Mouse (Mus musculus) lung, postnatal 36 days (tissue): Measurements from ENCODE around the gene Otof.

Experiments
- DNase-seq: peaks from one replicate; pipeline ENCODE4 v3.0.0; 2022; ENCODE audit warnings: mixed read lengths

Otof gene

GRCm38 (mm10) chr5:30461821-30462220 lies at the start of gene Otof:
TSS of gene Otof (minus strand) at chr5:30461932.
- no peak for DNase-seq

DNA sequence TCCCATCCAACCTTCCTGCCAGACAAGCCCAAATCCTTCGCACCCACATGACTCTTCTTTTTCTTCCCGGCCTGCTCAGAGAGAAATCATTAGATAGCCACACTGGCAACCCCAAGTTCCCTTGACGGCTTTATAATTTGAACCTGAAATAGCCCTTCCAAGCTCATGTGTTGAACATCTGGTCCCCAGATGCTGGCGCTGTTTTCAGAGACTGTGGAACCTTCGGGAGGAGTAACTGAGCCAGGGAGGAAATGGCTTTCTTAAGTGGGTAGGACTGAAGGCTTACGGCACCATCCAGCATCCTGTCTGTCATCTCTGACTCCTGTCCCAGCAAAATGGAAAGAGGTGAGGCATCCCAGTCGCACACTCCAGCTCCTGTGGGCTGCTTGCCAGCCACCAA lies 35.6 kb upstream of the Otof start:
- DNase-seq: no peak

GRCm38 (mm10) chr5:30496821-30497220 lies 35.1 kb upstream of the Otof start:
- no peak for DNase-seq

DNA sequence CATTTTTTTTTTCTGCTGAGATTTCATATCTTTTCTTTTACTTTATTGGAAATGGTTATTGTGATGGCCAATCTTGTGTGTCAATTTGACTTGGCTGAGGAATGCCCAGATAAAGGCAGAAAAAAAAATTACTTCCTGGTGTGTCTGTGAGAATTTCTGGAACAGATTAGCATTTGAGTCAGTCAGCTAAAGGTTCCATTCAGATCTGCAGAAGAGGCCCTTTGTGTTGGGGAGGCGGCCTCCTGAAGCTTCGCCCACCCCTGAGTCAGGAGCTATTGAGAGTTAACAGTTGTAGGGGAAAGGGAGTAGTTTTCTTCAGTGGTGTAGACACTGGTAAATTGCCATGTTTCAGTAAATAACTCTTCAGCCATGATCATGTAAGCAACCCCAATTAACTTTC lies 33.6 kb upstream of the Otof start:
- no peak for DNase-seq

- DNase-seq: no peak
Measured at GRCm38 (mm10) chr5:30494606-30495005, 32.9 kb upstream of the Otof start.

DNA sequence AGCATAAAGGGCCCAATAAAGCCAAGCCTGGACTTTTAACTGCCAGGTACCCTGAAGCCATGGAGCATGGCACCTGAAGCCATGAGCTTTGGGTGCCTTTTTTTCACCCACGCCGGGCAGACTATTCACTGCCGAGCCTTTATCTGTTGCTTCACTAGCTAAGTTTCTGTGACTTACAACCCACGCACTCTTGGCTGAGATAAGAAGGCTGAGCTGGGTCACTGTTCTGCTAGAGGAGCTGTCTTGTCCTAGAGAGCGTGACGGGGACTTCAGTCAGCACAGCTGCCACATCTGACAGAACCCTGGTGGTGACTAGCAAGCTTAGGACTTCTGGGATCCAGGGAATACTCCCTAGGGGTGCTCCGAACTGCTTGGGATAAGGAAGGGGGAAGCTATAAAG lies 32.0 kb upstream of the Otof start:
- DNase-seq: no peak

DNA sequence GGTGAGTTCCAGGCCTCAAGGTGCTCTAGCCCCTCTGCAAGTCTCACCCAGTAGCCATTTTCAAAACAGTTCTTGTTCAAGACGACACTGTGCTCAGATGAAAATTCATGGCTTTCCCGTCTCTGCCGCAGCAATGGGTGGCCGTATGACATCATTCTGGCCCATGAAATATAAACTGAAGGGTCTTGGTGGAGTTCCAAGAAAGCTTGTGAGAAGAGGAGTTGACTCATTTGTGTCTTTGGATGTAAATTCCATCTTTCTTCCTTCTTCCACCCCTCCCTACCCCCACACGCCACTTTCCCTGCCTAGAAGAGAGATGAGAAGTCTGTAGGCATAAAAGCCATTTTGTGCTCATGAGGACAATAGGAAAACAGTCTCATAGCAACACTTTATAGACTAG lies 29.1 kb upstream of the Otof start:
- no peak for DNase-seq

- DNase-seq: no peak
Measured at GRCm38 (mm10) chr5:30490215-30490614, 28.5 kb upstream of the Otof start.

DNA sequence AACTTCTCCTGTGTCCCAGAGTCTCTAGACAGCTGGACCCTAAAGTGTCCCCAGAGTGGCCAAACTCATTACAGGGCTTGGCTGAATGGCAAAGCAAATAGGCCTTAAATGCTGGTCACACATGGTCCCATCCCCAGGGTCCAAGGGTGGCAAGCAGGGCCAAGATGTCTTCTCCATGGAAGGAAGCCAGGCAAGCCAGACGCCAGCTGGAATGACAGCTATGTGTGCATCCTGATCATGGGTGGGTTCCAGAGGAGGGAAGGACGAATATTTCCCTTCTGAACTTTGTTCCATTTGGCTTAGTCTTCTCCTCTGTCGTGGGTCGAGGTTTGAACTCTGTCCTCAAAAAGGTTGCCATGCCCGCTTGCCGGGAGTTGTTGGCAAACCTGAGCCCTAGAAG lies 23.4 kb upstream of the Otof start:
- DNase-seq: no peak

- no peak for DNase-seq
Measured at GRCm38 (mm10) chr5:30484591-30484990, 22.9 kb upstream of the Otof start.

GRCm38 (mm10) chr5:30483533-30483932 lies 21.8 kb upstream of the Otof start:
- DNase-seq: no peak

GRCm38 (mm10) chr5:30482319-30482718 lies 20.6 kb upstream of the Otof start:
- peak; percentile 81 for DNase-seq

DNA sequence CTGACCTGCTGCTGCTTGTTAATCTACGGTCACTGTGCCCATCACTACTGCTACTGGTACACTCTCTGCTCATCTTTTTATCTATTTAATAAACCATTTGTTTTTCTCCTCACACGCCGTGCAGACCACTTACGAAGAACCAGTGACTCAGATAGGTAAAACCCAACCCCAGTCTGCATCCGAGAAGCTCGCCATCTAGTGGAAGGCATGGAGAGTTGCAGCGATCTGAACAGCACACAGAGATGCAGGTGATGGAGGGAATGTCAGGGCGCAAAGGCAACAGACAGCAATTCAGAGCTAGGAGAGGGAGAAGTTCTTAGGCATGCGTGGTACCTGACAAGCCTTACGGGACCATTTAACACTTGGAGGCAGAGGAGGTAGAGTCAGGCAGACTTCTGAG lies 14.8 kb upstream of the Otof start:
- DNase-seq: peak; percentile 12

DNA sequence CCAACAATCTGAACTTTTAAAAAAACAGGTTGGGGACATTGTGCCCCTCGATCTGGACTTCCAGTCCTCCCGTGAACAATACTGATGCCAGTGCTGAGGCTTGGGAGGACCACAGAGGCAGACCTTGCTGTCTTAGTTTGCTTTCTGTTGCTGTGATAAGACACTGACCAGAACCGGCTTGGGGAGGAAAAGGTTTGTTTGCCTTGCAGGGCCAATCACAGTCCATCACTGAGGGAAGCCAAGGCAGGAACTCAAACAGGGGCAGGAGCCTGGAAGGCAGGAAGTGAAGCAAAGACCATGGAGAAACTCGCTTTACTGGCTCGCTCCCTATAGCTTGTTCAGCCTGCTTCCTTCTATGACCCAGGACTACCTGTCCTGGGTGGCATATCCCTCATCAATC lies 10.4 kb upstream of the Otof start:
- DNase-seq: no peak

GRCm38 (mm10) chr5:30470454-30470853 lies 8.7 kb upstream of the Otof start:
- DNase-seq: no peak

- no peak for DNase-seq
Measured at GRCm38 (mm10) chr5:30466315-30466714, 4.6 kb upstream of the Otof start.

GRCm38 (mm10) chr5:30465861-30466260 lies 4.1 kb upstream of the Otof start, which contains the start of gene 1700001C02Rik:
TSS of gene 1700001C02Rik (plus strand) at chr5:30466047.
- DNase-seq: peak; percentile 8

GRCm38 (mm10) chr5:30460155-30460554 lies 1.6 kb downstream of the Otof start:
- no peak for DNase-seq

- DNase-seq: peak; percentile 12
Measured at GRCm38 (mm10) chr5:30456056-30456455, 5.7 kb downstream of the Otof start.

DNA sequence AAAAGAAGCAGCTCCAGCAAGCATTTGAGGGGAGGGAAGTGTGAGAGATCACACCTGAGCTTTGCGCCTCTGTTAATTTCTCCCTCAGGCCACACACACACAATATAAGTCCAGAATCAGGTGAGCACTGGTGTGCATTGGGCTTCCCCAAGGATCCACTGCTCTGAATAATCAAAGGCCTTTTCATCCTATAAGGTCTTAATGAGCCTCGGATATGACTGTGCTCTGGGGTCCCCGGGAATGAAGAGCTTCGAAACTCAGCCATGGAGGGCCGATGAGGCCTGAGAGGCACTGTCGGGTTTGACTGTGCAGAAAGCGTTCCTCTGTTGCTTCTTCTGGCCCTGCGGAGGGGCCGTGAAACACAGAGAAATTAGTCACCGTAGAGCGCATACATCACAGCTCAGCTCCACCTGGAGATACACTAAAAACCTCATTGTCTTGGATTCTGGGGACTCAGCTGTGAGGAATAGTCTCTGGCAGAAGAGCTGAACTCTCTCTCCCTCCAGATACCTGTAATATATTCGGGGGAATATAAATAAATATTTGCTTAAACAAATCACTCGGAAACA lies 17.3 kb downstream of the Otof start:
- DNase-seq: no peak

DNA sequence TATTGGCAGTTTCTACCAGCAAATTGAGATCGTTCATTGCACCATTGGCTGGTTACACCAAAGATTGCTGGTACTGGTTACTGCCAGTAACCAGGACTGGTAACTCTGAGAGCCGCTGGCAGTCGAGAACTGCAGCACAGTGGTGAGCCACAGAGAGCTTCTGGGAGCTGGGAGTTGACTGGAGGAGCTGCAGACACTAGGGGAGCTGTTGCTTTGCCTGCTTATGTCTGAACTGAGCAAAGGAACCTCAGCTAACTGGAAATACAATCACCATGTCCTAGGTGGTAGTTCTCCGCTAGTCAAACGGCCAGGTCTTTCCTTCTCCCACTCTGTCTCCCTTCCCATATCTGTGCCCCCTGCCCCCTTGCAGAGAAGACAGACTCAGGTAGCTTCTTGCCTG lies 19.5 kb downstream of the Otof start:
- no peak for DNase-seq

DNA sequence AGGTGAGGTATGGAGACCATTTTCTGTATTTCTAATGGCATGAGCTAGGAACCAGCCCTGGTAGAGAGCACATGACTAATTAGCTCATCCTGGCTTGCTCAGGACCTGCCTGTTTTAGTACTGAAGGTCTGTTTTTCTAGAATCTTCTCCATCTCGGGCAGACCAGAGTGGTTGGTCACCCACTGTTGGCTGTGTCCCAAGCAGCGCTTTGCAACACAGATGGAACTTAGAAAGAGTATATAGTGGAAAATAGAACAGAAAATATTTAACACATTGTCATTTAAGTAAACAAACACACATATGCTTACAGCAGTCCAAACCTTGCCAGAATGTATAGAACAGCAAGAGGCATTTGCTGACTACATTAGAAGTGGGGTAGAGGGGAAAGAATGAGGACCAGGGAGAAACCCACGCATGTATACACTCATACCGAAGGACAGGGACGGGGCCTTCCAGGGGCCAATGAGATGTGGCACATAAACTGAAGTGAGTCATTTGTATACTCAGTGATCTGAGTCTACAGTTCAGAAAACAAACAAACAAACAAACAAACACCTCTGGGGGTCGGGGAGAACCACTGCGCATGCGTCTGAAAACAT lies 21.3 kb downstream of the Otof start:
- no peak for DNase-seq

- no peak for DNase-seq
Measured at GRCm38 (mm10) chr5:30438931-30439330, 22.8 kb downstream of the Otof start.

DNA sequence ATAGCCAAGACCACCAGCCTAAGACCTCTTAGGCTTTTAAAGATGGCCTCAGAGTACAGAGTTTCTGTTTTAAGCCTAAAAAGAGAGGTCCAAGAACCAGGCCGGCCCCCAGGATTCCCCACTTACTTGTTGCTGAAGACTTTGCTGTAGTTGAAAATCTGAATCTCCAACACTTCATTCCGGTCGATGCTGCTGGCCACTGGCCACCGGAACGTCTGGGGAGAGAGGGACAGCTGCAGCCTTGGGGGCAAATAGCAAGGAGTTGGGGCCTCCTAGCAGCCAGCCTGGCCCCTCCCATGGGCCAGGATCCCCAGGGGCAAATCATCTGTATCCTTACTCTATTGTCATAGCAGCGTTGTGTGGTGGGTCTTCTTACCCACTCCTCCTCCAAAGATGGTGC lies 34.3 kb downstream of the Otof start:
- DNase-seq: no peak

GRCm38 (mm10) chr5:30423572-30424244 lies 38.0 kb downstream of the Otof start:
- peak; percentile 3 for DNase-seq
